Mouse (Mus musculus): ENCODE results near the gene Osbpl9.

Gene Osbpl9

GRCm38 (mm10) chr4:109042739-109043138, 159.3 kb downstream of the Osbpl9 start:
- DNase-seq (ENCODE audit: low read depth, low spot score): no peak

GRCm38 (mm10) chr4:109036327-109036726, 165.7 kb downstream of the Osbpl9 start:
- DNase-seq (ENCODE audit: low read depth, low spot score): peak; percentile 80

- DNase-seq (ENCODE audit: low read depth, low spot score): no peak
Measured at GRCm38 (mm10) chr4:109030266-109030665, 171.8 kb downstream of the Osbpl9 start.

- DNase-seq (ENCODE audit: low read depth, low spot score): no peak
Measured at GRCm38 (mm10) chr4:109029857-109030256, 172.2 kb downstream of the Osbpl9 start.

GRCm38 (mm10) chr4:109026543-109026942, 175.5 kb downstream of the Osbpl9 start:
- DNase-seq (ENCODE audit: low read depth, low spot score): peak; percentile 92

GRCm38 (mm10) chr4:109025061-109025460, 177.0 kb downstream of the Osbpl9 start:
- DNase-seq (ENCODE audit: low read depth, low spot score): no peak

GRCm38 (mm10) chr4:109021976-109022375, 180.1 kb downstream of the Osbpl9 start:
- no peak for DNase-seq (ENCODE audit: low read depth, low spot score)

- no peak for DNase-seq (ENCODE audit: low read depth, low spot score)
Measured at GRCm38 (mm10) chr4:109019301-109019700, 182.8 kb downstream of the Osbpl9 start.

- DNase-seq (ENCODE audit: low read depth, low spot score): no peak
Measured at GRCm38 (mm10) chr4:109017441-109017840, 184.6 kb downstream of the Osbpl9 start.

- DNase-seq (ENCODE audit: low read depth, low spot score): no peak
Measured at GRCm38 (mm10) chr4:109014091-109014490, 188.0 kb downstream of the Osbpl9 start.
